Mouse (Mus musculus) brain, embryonic 18.5 days (tissue): ENCODE data around the gene Zfp750.

ENCODE experiments used
- DNase-seq: peaks from one replicate; pipeline ENCODE4 v3.0.0-alpha.2; 2012; ENCODE audit warnings: low read depth, low spot score

Gene Zfp750

GRCm38 (mm10) chr11:121542471-121542870 is 23.3 kb upstream of the Zfp750 start:
- DNase-seq: no peak

- no peak for DNase-seq
Measured at GRCm38 (mm10) chr11:121536528-121536927, 17.4 kb upstream of the Zfp750 start.

- no peak for DNase-seq
Measured at GRCm38 (mm10) chr11:121529747-121530146, 10.6 kb upstream of the Zfp750 start.

- no peak for DNase-seq
Measured at GRCm38 (mm10) chr11:121524191-121524590, 5.1 kb upstream of the Zfp750 start.

GRCm38 (mm10) chr11:121522156-121522762 is 3.1 kb upstream of the Zfp750 start:
- no peak for DNase-seq

GRCm38 (mm10) chr11:121520761-121521160 is 1.6 kb upstream of the Zfp750 start:
- DNase-seq: no peak

GRCm38 (mm10) chr11:121519703-121520102 is 570 bp upstream of the Zfp750 start:
- no peak for DNase-seq

- no peak for DNase-seq
Measured at GRCm38 (mm10) chr11:121517687-121518465, 1.3 kb downstream of the Zfp750 start.

GRCm38 (mm10) chr11:121516906-121517305 is 2.2 kb downstream of the Zfp750 start:
- DNase-seq: no peak

- no peak for DNase-seq
Measured at GRCm38 (mm10) chr11:121515996-121516395, 3.1 kb downstream of the Zfp750 start.

- DNase-seq: no peak
Measured at GRCm38 (mm10) chr11:121512896-121513572, 6.1 kb downstream of the Zfp750 start.

GRCm38 (mm10) chr11:121510512-121511246 is 8.5 kb downstream of the Zfp750 start:
- DNase-seq: no peak

- DNase-seq: no peak
Measured at GRCm38 (mm10) chr11:121508478-121508877, 10.7 kb downstream of the Zfp750 start.

GRCm38 (mm10) chr11:121502000-121502860 is 16.9 kb downstream of the Zfp750 start:
- DNase-seq: no peak

- DNase-seq: no peak
Measured at GRCm38 (mm10) chr11:121501525-121501924, 17.6 kb downstream of the Zfp750 start.

- no peak for DNase-seq
Measured at GRCm38 (mm10) chr11:121500595-121500994, 18.5 kb downstream of the Zfp750 start.

- no peak for DNase-seq
Measured at GRCm38 (mm10) chr11:121490651-121491050, 28.5 kb downstream of the Zfp750 start.

GRCm38 (mm10) chr11:121485882-121486281 is 33.3 kb downstream of the Zfp750 start:
- DNase-seq: no peak

GRCm38 (mm10) chr11:121481129-121481528 is 38.0 kb downstream of the Zfp750 start:
- DNase-seq: no peak

GRCm38 (mm10) chr11:121479476-121480203 is 39.5 kb downstream of the Zfp750 start:
- no peak for DNase-seq
